Mouse (Mus musculus): ENCODE measurements around the gene Ap1b1. TPM values are rescaled to one million over a fixed set of nuclear protein-coding genes. Genes with fewer than 3 reads are reported as not detected.
"Not testable (repeated sequence)": the region's sequence is repeated elsewhere in the genome, so short reads cannot be mapped to it uniquely, and the experiment has no call there.

Gene Ap1b1
- polyA plus RNA-seq, 1 experiment from 2014 or later, result 126 TPM

DNA sequence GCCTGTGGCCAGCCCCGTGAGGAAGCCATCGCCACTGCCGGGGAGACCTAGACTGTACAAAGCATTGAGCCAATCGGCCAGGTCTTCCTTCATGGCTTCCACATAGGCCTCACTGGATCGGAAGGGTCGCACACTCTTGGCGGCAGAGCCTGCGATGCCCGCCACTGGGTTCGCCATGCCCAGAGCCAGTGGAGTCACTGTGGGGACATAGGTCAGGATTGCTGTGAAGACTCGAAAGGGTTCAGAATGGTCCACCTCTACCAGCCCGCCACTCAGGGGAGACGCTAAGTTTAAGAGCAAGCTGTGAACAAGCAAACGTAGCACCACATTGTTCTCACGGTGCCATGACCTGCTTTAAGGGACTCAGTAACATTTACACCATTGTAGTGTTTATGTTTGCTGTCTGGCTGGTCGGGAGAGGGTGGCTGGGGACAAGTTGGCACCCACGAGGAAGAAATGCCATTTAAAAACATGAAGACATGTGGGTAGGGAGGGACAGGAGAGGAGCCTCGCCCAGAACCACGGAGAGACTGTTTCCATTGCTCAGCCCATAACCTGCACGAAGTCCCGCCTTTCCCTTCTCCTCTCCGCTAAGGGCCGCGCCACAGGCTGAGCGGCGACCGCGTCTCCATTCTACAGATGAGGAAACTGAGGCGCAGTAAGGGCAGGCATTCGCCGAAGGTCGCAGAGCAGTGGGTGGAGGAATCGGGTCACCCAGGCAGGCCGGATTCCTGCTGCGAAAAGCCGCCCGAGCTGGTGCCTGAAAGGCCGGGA is 77.8 kb downstream of the Ap1b1 start:
- no peak for DNase-seq (ENCODE audit: low spot score)
- 0 out of 2 replicates have a peak, but pooled peaks have one; percentile 15 for ATAC-seq (replicated peaks; ENCODE audit: low FRiP score)
- peak overlapping the region; percentile 59 for H3K9ac ChIP-seq (ENCODE audit: low read depth, low read length)
- peak overlapping the region; percentile 55 for H3K4me3 ChIP-seq (ENCODE audit: low read depth, low read length)
- H3K27ac ChIP-seq (ENCODE audit: low read depth, low read length), result 0 out of 2 replicates have a peak overlapping the region, but pooled peaks have one; percentile 2
- 16% methylated on average over 38 of the region's 38 CpGs for WGBS
- peaks cover 22% of the 10 kb centered on the region for H3K4me1 ChIP-seq (replicated peaks; ENCODE audit: control insufficient read depth, insufficient read depth, low read length)
- no peaks in the 10 kb centered on the region for H3K9me3 ChIP-seq (ENCODE audit: control insufficient read depth, low read length)
- H3K4me2 ChIP-seq, result peak overlapping the region; percentile 73
- peaks cover 8% of the 10 kb centered on the region for H3K36me3 ChIP-seq (ENCODE audit: control insufficient read depth, insufficient read depth, low read length)
- peaks cover 47% of the 10 kb centered on the region for H3K27me3 ChIP-seq (replicated peaks; ENCODE audit: control insufficient read depth, insufficient read depth, low read length)

DNA sequence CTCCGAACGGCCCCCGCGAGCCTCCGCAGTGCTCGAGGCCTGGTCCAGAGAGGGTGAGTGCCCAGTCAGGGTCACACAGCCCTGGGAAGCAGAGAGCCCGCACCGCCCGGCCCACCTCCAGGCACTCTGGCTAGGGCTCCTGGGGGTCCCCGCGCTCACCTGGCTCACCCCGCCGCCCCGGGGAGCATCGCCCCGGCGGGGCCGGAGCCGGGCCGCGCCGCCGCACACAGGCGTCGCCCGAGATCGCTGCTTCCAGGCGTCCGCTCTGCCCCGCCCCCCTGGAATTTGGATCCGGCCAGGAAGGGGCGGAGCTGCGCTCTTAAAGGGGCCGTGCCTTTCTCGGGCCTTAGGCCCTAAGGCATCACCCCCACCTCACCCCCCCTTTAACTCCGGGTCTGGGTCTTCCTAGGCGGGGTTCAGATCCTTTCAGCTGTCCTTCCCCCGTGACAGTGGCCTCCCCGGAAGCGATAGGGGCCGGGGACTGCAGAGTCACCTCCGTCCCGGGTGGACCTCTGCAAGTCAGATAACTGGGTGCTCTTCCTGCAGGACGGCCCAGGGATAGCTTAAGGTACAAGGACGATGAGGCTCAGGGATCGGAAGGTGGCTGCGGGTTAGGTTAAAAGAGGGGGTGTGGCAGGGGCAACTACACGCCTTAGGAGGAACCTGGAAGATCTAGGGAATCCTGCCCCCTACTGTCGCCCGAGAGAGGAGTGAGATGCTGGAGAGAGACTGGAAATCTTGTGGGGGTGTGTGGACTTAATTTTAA is 78.6 kb downstream of the Ap1b1 start, which contains the start of gene Gas2l1:
Gene Gas2l1 (minus strand): TSS at position 272 of the 766 bp plus-strand sequence.
- Histone ChIP-seq H3K4me3 (ENCODE audit: low read depth, low read length) (peak within 1 kb of the TSS; percentile 55), H3K27me3 (replicated peaks; ENCODE audit: control insufficient read depth, insufficient read depth, low read length) (peaks cover 39% of the 10 kb centered on the region), H3K27ac (ENCODE audit: low read depth, low read length) (peak within 1 kb of the TSS; percentile 2), H3K9ac (ENCODE audit: low read depth, low read length) (peak within 1 kb of the TSS; percentile 59), H3K4me2 (peak within 1 kb of the TSS; percentile 73), H3K9me3 (ENCODE audit: control insufficient read depth, low read length) (no peaks in the 10 kb centered on the region), H3K4me1 (replicated peaks; ENCODE audit: control insufficient read depth, insufficient read depth, low read length) (peaks cover 17% of the 10 kb centered on the region), H3K36me3 (ENCODE audit: control insufficient read depth, insufficient read depth, low read length) (peaks cover 11% of the 10 kb centered on the region)
- under 1% methylated on average over 50 of the region's 50 CpGs for WGBS
- ATAC-seq (replicated peaks; ENCODE audit: low FRiP score) (peak; percentile 85), DNase-seq (ENCODE audit: low spot score) (peak; percentile 91)

DNA sequence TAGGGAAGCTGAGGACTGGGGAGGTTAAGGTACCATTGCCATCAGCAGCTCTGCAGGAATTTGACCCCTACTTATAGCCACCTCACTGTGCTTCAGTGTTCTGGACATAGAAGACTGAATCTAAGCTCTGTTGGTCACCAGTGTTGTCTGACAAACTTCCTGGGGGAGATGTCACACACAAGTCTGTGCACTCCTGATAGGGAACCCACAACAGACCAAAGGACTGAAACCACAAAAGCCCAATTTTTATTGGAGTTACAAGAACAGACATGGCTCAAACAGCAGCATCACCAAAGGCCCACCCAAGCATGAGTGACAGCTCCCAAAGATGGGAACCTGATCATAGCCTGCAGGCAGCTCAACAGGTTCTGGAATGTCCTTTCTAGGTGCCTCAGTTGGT is 80.4 kb downstream of the Ap1b1 start:
- ATAC-seq (replicated peaks; ENCODE audit: low FRiP score), result no peak
- Histone ChIP-seq H3K27ac (ENCODE audit: low read depth, low read length) (no peak overlapping the region; the same call in 1 of the 2 replicates), H3K4me2 (no peak overlapping the region)

DNA sequence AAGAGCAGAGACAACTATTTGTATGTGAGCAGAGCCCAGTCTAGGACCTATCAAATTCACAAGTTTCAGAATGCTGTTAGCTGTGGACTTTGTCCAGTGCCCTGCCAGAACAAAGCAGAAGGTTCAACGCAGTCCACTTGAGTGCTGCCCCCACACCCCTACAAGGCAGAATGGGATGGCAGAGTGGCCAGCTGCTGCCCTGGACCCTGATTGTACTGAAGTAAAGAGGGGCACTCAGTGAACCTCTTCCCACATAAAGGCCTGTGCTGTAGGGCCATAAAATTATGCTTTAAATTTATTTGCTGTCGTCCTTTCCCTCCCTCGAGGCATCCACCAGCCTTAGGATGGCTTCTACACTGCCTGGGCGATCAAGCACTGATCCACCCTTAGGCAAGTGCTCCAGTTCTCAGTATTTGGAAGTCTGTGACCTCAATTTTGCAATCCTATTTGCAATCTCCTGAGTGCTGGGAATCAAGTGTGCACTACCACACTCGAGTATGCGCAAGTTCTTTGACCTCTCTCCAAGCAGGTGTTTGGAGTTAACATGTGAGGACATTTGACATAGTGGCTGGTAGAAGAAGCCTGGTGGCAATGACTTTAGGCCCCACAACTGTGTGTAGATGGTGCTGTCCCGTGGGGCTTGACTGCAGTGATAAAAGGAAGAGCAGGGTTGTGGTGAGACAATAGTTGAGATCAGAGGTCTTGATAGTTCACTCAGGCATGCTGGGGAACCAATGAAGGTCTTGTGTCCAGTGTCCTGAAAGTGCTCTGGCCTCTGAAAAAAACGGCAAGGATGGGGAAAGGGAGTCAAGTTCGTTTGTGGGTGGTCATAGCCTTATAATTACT is 81.7 kb downstream of the Ap1b1 start:
- DNase-seq (ENCODE audit: low spot score) (no peak), ATAC-seq (replicated peaks; ENCODE audit: low FRiP score) (no peak)
- H3K9ac ChIP-seq (ENCODE audit: low read depth, low read length), result no peak overlapping the region; the same call in 1 of the 2 replicates
- peaks cover 42% of the 10 kb centered on the region for H3K36me3 ChIP-seq (ENCODE audit: control insufficient read depth, insufficient read depth, low read length)
- H3K9me3 ChIP-seq (ENCODE audit: control insufficient read depth, low read length), result no peaks in the 10 kb centered on the region
- H3K27ac ChIP-seq (ENCODE audit: low read depth, low read length), result peak overlapping the region; percentile 39; the same call in 1 of the 2 replicates
- no peak overlapping the region for H3K4me2 ChIP-seq
- no peaks in the 10 kb centered on the region; the same call in 1 of the 2 replicates for H3K4me1 ChIP-seq (replicated peaks; ENCODE audit: control insufficient read depth, insufficient read depth, low read length)
- no peak overlapping the region for H3K4me3 ChIP-seq (ENCODE audit: low read depth, low read length)
- peaks cover 8% of the 10 kb centered on the region for H3K27me3 ChIP-seq (replicated peaks; ENCODE audit: control insufficient read depth, insufficient read depth, low read length)
- WGBS, result 71% methylated on average over 9 of the region's 9 CpGs

More for the DNA sequence above, 80.4 kb downstream of the Ap1b1 start:
- Histone ChIP-seq H3K36me3 (ENCODE audit: control insufficient read depth, insufficient read depth, low read length) (peaks cover 30% of the 10 kb centered on the region), H3K9me3 (ENCODE audit: control insufficient read depth, low read length) (no peaks in the 10 kb centered on the region), H3K9ac (ENCODE audit: low read depth, low read length) (no peak overlapping the region), H3K4me1 (replicated peaks; ENCODE audit: control insufficient read depth, insufficient read depth, low read length) (peaks cover 8% of the 10 kb centered on the region), H3K27me3 (replicated peaks; ENCODE audit: control insufficient read depth, insufficient read depth, low read length) (peaks cover 21% of the 10 kb centered on the region), H3K4me3 (ENCODE audit: low read depth, low read length) (no peak overlapping the region)
- no peak for DNase-seq (ENCODE audit: low spot score)

DNA sequence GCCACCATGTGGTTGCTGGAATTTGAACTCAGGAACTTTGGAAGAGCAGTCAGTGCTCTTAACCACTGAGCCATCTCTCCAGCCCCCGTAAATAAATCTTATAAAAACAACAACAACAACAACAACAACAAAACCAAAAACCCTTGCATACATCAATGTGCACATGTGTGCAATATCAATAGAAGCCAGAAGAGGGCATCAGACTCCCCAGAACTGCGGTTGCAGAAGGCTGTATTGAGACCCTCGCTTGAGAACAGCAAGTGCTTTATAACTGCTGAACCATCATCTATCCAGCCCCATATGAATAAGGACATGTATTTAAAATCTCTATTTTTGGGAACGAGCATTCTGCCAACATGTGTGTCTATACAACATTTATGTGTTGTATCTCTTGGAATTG is 88.3 kb downstream of the Ap1b1 start:
- no peaks in the 10 kb centered on the region for H3K4me1 ChIP-seq (replicated peaks; ENCODE audit: control insufficient read depth, insufficient read depth, low read length)

DNA sequence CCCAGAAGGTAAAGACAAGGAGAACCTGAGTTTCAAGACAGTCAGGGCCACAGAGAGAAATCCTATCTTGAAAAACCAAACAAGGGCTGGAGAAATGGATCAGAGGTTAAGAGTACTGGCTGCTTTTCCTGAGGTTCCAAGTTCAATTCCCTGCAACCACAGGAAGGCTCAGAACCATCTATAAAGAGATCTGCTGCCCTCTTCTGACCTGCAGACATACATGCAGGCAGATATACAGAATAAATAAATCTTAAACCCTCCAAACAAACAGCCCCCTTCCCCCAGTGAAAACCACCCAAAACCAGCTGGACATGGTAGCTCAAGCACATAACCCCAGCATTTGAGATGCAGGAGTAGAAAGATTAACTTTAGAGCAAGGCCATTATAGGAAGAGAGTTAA is 89.1 kb downstream of the Ap1b1 start:
- H3K36me3 ChIP-seq (ENCODE audit: control insufficient read depth, insufficient read depth, low read length), result peaks cover 68% of the 10 kb centered on the region
- no peak overlapping the region for H3K9ac ChIP-seq (ENCODE audit: low read depth, low read length)
- H3K4me3 ChIP-seq (ENCODE audit: low read depth, low read length), result no peak overlapping the region
- no peak overlapping the region for H3K27ac ChIP-seq (ENCODE audit: low read depth, low read length)
- no peaks in the 10 kb centered on the region for H3K4me1 ChIP-seq (replicated peaks; ENCODE audit: control insufficient read depth, insufficient read depth, low read length)
- H3K27me3 ChIP-seq (replicated peaks; ENCODE audit: control insufficient read depth, insufficient read depth, low read length), result no peaks in the 10 kb centered on the region
- no peaks in the 10 kb centered on the region for H3K9me3 ChIP-seq (ENCODE audit: control insufficient read depth, low read length)
- no peak overlapping the region for H3K4me2 ChIP-seq
- no peak for ATAC-seq (replicated peaks; ENCODE audit: low FRiP score)
- DNase-seq (ENCODE audit: low spot score), result no peak

More for the DNA sequence above, 88.3 kb downstream of the Ap1b1 start:
- Histone ChIP-seq H3K4me3 (ENCODE audit: low read depth, low read length) (no peak overlapping the region), H3K27me3 (replicated peaks; ENCODE audit: control insufficient read depth, insufficient read depth, low read length) (no peaks in the 10 kb centered on the region), H3K9me3 (ENCODE audit: control insufficient read depth, low read length) (no peaks in the 10 kb centered on the region), H3K27ac (ENCODE audit: low read depth, low read length) (no peak overlapping the region), H3K4me2 (no peak overlapping the region), H3K9ac (ENCODE audit: low read depth, low read length) (no peak overlapping the region), H3K36me3 (ENCODE audit: control insufficient read depth, insufficient read depth, low read length) (peaks cover 68% of the 10 kb centered on the region)
- ATAC-seq (replicated peaks; ENCODE audit: low FRiP score) (no peak), DNase-seq (ENCODE audit: low spot score) (no peak)
- 74% methylated on average over 4 of the region's 4 CpGs for WGBS

DNA sequence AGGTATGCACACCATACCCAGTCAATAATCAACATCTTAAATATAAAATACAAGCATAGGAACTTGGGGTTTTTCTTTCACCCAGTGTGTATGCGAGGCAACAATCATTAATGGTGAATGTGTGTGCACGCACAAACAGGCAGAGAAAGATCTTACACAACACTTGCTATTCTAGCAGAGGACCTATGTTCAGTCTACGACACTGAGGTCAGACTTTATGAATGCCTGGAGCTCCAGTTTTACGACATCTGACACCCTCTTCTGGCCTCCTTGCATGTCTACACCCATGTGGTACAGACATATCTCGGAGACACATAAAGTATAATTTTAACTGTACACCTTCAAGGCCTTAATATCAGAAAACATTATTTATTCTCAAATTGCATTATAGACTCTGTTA is 90.2 kb downstream of the Ap1b1 start:
- H3K4me3 ChIP-seq (ENCODE audit: low read depth, low read length); H3K9me3 ChIP-seq (ENCODE audit: control insufficient read depth, low read length); H3K27me3 ChIP-seq (replicated peaks; ENCODE audit: control insufficient read depth, insufficient read depth, low read length); H3K9ac ChIP-seq (ENCODE audit: low read depth, low read length); H3K4me1 ChIP-seq (replicated peaks; ENCODE audit: control insufficient read depth, insufficient read depth, low read length); DNase-seq (ENCODE audit: low spot score); H3K27ac ChIP-seq (ENCODE audit: low read depth, low read length); ATAC-seq (replicated peaks; ENCODE audit: low FRiP score); H3K4me2 ChIP-seq: not testable (repeated sequence)
- WGBS, result 77% methylated on average over 4 of the region's 5 CpGs
- peaks cover 63% of the 10 kb centered on the region for H3K36me3 ChIP-seq (ENCODE audit: control insufficient read depth, insufficient read depth, low read length)

DNA sequence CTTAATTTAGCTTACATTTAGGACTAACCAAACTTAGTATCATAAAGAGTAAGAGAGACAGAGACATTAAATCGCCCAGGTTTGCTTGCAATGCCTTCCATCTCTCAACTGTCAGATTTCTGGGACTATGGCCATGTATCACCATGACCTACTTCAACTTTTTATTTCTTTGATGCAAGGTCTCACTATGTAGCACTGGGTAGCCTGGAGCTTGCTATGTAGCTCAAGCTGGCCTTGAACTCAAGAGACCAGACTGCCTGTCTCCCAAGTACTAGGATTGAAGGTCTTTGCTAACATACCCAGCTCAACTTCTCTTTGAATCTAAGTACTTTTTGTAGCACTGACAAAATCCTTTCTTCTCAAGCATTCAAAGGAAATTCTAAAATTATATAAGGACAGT is 102.5 kb downstream of the Ap1b1 start:
- no peak for ATAC-seq (replicated peaks; ENCODE audit: low FRiP score)
- Histone ChIP-seq H3K36me3 (ENCODE audit: control insufficient read depth, insufficient read depth, low read length) (peaks cover 51% of the 10 kb centered on the region), H3K4me1 (replicated peaks; ENCODE audit: control insufficient read depth, insufficient read depth, low read length) (peaks cover 7% of the 10 kb centered on the region; the same call in 1 of the 2 replicates), H3K4me2 (no peak overlapping the region), H3K4me3 (ENCODE audit: low read depth, low read length) (no peak overlapping the region), H3K9ac (ENCODE audit: low read depth, low read length) (no peak overlapping the region), H3K27ac (ENCODE audit: low read depth, low read length) (no peak overlapping the region), H3K9me3 (ENCODE audit: control insufficient read depth, low read length) (no peaks in the 10 kb centered on the region), H3K27me3 (replicated peaks; ENCODE audit: control insufficient read depth, insufficient read depth, low read length) (no peaks in the 10 kb centered on the region)
- no peak for DNase-seq (ENCODE audit: low spot score)
- 97% methylated on average over 1 of the region's 1 CpGs for WGBS
